In the genomic region with DNA sequence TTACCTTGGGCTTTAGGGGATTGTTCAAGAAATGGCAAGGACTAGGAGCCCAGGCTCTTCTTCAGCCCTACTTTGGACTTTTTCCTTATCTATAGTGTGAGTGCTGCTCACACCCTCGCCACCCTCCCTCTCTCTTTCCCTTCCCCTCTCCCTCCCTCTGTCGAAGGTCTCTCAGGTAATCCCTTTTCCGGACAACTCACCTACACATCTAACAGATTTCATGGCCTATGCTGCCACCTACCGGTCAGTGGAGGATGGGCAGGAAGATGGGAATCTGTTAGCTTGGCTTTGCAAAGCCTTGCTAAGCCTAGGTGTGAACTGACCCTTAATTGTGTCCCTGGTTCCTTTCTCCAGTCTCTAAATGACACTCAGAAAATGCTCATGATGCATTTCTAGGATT, we compare ENCODE assay signal across 9 mouse cellular contexts. TPM values are rescaled to one million over a fixed set of nuclear protein-coding genes. Genes with fewer than 3 reads are reported as not detected.
DNase-seq lines count a peak whose midpoint lies in the region; ATAC-seq and TF ChIP-seq lines count a peak whose summit lies in the region.
"Had no signal": no experiment of that assay in that cellular context is flagged by ENCODE, and none has a peak within 500 bp of the region (broad histone marks: within the 10 kb centered on the region; RNA-seq: fewer than 3 reads in every experiment).

No protein-coding gene starts in this region.

- H3K9me3 ChIP-seq in liver, embryonic 12.5 days (replicated peaks) = no peaks in the 10 kb centered on the region
- no peaks in the 10 kb centered on the region for H3K9me3 ChIP-seq in forebrain, postnatal 0 days (ENCODE audit: low read length)
- no peaks in the 10 kb centered on the region for H3K9me3 ChIP-seq in liver, embryonic 14.5 days (ENCODE audit: control insufficient read depth, low read length)

- no peak for TF ChIP-seq POLR2A in liver, adult 2 months (IDR thresholded peaks at IDR 0.05; ENCODE audit: extremely low read depth, insufficient read depth, low read length)

- no peaks in the 10 kb centered on the region for H3K27me3 ChIP-seq in liver, adult 2 months (ENCODE audit: control insufficient read depth, insufficient read depth, low read length)
- peaks cover 40% of the 10 kb centered on the region for H3K27me3 ChIP-seq in liver, embryonic 12.5 days (replicated peaks)
- H3K27me3 ChIP-seq in forebrain, postnatal 0 days (ENCODE audit: insufficient read depth, low read length) = no peaks in the 10 kb centered on the region
- peaks cover 14% of the 10 kb centered on the region for H3K27me3 ChIP-seq in liver, embryonic 14.5 days (ENCODE audit: control insufficient read depth, insufficient read depth, low read length)

- H3K79me2 ChIP-seq in liver, adult 2 months (ENCODE audit: control insufficient read depth, insufficient read depth, low read length) = peaks cover 8% of the 10 kb centered on the region; the same call in 1 of the 2 replicates

- H3K9ac ChIP-seq in liver, adult 2 months (ENCODE audit: low read depth, low read length) = no peak overlapping the region
- no peak overlapping the region for H3K9ac ChIP-seq in liver, embryonic 12.5 days
- H3K9ac ChIP-seq in forebrain, postnatal 0 days = no peak overlapping the region
- no peak overlapping the region for H3K9ac ChIP-seq in liver, embryonic 14.5 days (replicated peaks)

- peaks cover 13% of the 10 kb centered on the region for H3K36me3 ChIP-seq in liver, adult 2 months (ENCODE audit: control insufficient read depth, insufficient read depth, low read length)
- H3K36me3 ChIP-seq in liver, embryonic 12.5 days = peaks cover 18% of the 10 kb centered on the region
- peaks cover 51% of the 10 kb centered on the region for H3K36me3 ChIP-seq in forebrain, postnatal 0 days (ENCODE audit: insufficient read depth)
- H3K36me3 ChIP-seq in liver, embryonic 14.5 days (replicated peaks; ENCODE audit: control insufficient read depth, insufficient read depth, low read depth) = no peaks in the 10 kb centered on the region

- TF ChIP-seq CTCF in liver, adult 2 months (IDR thresholded peaks at IDR 0.05; ENCODE audit: low read depth, low read length) = peak; percentile 79
- peak; percentile 97 for TF ChIP-seq CTCF in forebrain, postnatal 0 days (IDR thresholded peaks at IDR 0.05; ENCODE audit: low read depth)
- peak; percentile 95 for TF ChIP-seq CTCF in liver, embryonic 14.5 days (IDR thresholded peaks at IDR 0.05; ENCODE audit: low read depth)

- H3K4me2 ChIP-seq in liver, embryonic 12.5 days = no peak overlapping the region
- no peak overlapping the region for H3K4me2 ChIP-seq in forebrain, postnatal 0 days (ENCODE audit: low read depth)
- no peak overlapping the region for H3K4me2 ChIP-seq in liver, embryonic 14.5 days (ENCODE audit: low read depth)

- peak; percentile 68 for DNase-seq in liver, adult 2 months (ENCODE audit: extremely low read depth, low read depth, low spot score)
- peak; percentile 83 for DNase-seq in cerebellum, adult 11-12 months
- DNase-seq in forebrain, postnatal 0 days = peak; percentile 89
- DNase-seq in induced T-regulatory cell, adult 2 months (ENCODE audit: low read depth) = peak; percentile 93
- DNase-seq in liver, embryonic 14.5 days (ENCODE audit: low read depth in 3 of 3, low spot score in 3 of 3) = peak in 2 of 3 experiments; percentile 54 to 58
- peak; percentile 68 to 88 for DNase-seq in thymus, postnatal 10 days (ENCODE audit: low spot score in 2 of 2)

- H3K27ac ChIP-seq in liver, adult 2 months (replicated peaks; ENCODE audit: insufficient read depth, low read depth, low read length) = no peak overlapping the region
- H3K27ac ChIP-seq in liver, embryonic 12.5 days = no peak overlapping the region
- no peak overlapping the region for H3K27ac ChIP-seq in forebrain, postnatal 0 days (ENCODE audit: low read depth, low read length)
- H3K27ac ChIP-seq in liver, embryonic 14.5 days = no peak overlapping the region

- TF ChIP-seq EP300 in liver, embryonic 14.5 days (IDR thresholded peaks at IDR 0.05; ENCODE audit: low read depth) = no peak

- peaks cover 14% of the 10 kb centered on the region for H3K4me1 ChIP-seq in liver, adult 2 months (ENCODE audit: control insufficient read depth, insufficient read depth, low read length)
- H3K4me1 ChIP-seq in liver, embryonic 12.5 days = peaks cover 60% of the 10 kb centered on the region
- peaks cover 23% of the 10 kb centered on the region for H3K4me1 ChIP-seq in forebrain, postnatal 0 days (ENCODE audit: insufficient read depth)
- H3K4me1 ChIP-seq in liver, embryonic 14.5 days (replicated peaks; ENCODE audit: control insufficient read depth in 2 of 2, insufficient read depth in 2 of 2, low read length in 1 of 2) = peaks cover 0 to 3% of the 10 kb centered on the region in 2 experiments; a peak in 1 of 4 replicates

- no peak overlapping the region for H3K4me3 ChIP-seq in liver, adult 2 months (ENCODE audit: insufficient read depth, low read depth, low read length)
- H3K4me3 ChIP-seq in liver, embryonic 12.5 days = no peak overlapping the region
- H3K4me3 ChIP-seq in forebrain, postnatal 0 days (ENCODE audit: low read depth, low read length) = no peak overlapping the region
- H3K4me3 ChIP-seq in liver, embryonic 14.5 days (ENCODE audit: insufficient read depth in 1 of 2, low read depth in 2 of 2, low read length in 2 of 2) = no peak overlapping the region
- H3K4me3 ChIP-seq: erythroblast, embryonic 14.5 days had no signal

- no peak for ATAC-seq in liver, embryonic 12.5 days
- no peak for ATAC-seq in forebrain, postnatal 0 days
- ATAC-seq in liver, embryonic 14.5 days (ENCODE audit: insufficient read depth) = no peak
- ATAC-seq in neutrophil, adult 5-6 weeks (ENCODE audit: extremely low read depth, insufficient number of reproducible peaks, low FRiP score, poor library complexity, severe bottlenecking) = peak; percentile 62

- WGBS in liver, adult 2 months = 7% methylated on average over 4 of the region's 4 CpGs
- WGBS in liver, embryonic 12.5 days (ENCODE audit: insufficient replicate concordance) = 1% methylated on average over 4 of the region's 4 CpGs
- WGBS in forebrain, postnatal 0 days = 0% methylated on average over 4 of the region's 4 CpGs
- 3% methylated on average over 4 of the region's 4 CpGs for WGBS in liver, embryonic 14.5 days (ENCODE audit: insufficient replicate concordance)

RNA-seq across cellular contexts. Expression of a gene that starts 19.4 kb away (rescaled TPM):
- total RNA-seq in liver, adult 2 months (2014; rRNA removed) = 5.4 and 5.9 TPM in 2 replicates
- polyA plus RNA-seq in liver, adult 2 months (2012; rRNA removed) = 26.0 and 27.9 TPM in 2 replicates
- 2.5 and 2.7 TPM in 2 replicates for polyA plus RNA-seq in liver, embryonic 12.5 days (2016; fragmentation: Nextera tagmentation; extraction: Ambion mirVana)
- total RNA-seq in forebrain, postnatal 0 days (2014; rRNA removed) = 29.2 and 38.7 TPM in 2 replicates
- 9.3 and 13.0 TPM in 2 replicates for polyA plus RNA-seq in forebrain, postnatal 0 days (2015; fragmentation: Nextera tagmentation; extraction: Ambion mirVana)
- polyA plus RNA-seq in liver, embryonic 14.5 days (2012; rRNA removed) = 1.6 and 1.9 TPM in 2 replicates
- 1.0 and 1.5 TPM in 2 replicates for polyA plus RNA-seq in liver, embryonic 14.5 days (2014; fragmentation: Nextera tagmentation; extraction: Ambion mirVana)
- 18.3 and 26.5 TPM in 2 replicates for total RNA-seq in neutrophil, adult 5-6 weeks (2017)

RNA-seq across cellular contexts. Expression of a gene that starts 47.2 kb away (rescaled TPM):
- total RNA-seq in liver, adult 2 months (2014; rRNA removed) = not detected in 2 replicates
- polyA plus RNA-seq in liver, adult 2 months (2012; rRNA removed) = not detected in 2 replicates
- polyA plus RNA-seq in liver, embryonic 12.5 days (2016; fragmentation: Nextera tagmentation; extraction: Ambion mirVana) = not detected in 2 replicates
- total RNA-seq in forebrain, postnatal 0 days (2014; rRNA removed) = not detected in 2 replicates
- not detected in 2 replicates for polyA plus RNA-seq in forebrain, postnatal 0 days (2015; fragmentation: Nextera tagmentation; extraction: Ambion mirVana)
- polyA plus RNA-seq in liver, embryonic 14.5 days (2012; rRNA removed) = 0.04 TPM in 1 of 2 replicates, not detected in the other
- polyA plus RNA-seq in liver, embryonic 14.5 days (2014; fragmentation: Nextera tagmentation; extraction: Ambion mirVana) = not detected in 2 replicates
- total RNA-seq in neutrophil, adult 5-6 weeks (2017) = not detected in 2 replicates
- polyA plus RNA-seq: erythroblast, embryonic 14.5 days had no signal

RNA-seq across cellular contexts. Expression of a gene that starts 59.7 kb away (rescaled TPM):
- total RNA-seq in liver, adult 2 months (2014; rRNA removed) = 0.18 and 0.20 TPM in 2 replicates
- polyA plus RNA-seq in liver, adult 2 months (2012; rRNA removed) = 0.24 and 1.4 TPM in 2 replicates
- 0.05 TPM in 1 of 2 replicates, not detected in the other for polyA plus RNA-seq in liver, embryonic 12.5 days (2016; fragmentation: Nextera tagmentation; extraction: Ambion mirVana)
- total RNA-seq in forebrain, postnatal 0 days (2014; rRNA removed) = not detected in 2 replicates
- polyA plus RNA-seq in forebrain, postnatal 0 days (2015; fragmentation: Nextera tagmentation; extraction: Ambion mirVana) = not detected in 2 replicates
- 0.03 TPM in 2 replicates for polyA plus RNA-seq in liver, embryonic 14.5 days (2012; rRNA removed)
- not detected in 2 replicates for polyA plus RNA-seq in liver, embryonic 14.5 days (2014; fragmentation: Nextera tagmentation; extraction: Ambion mirVana)
- 207 and 222 TPM in 2 replicates for total RNA-seq in neutrophil, adult 5-6 weeks (2017)
- polyA plus RNA-seq: erythroblast, embryonic 14.5 days had no signal
